Mouse (Mus musculus): ENCODE measurements at regions not wholly inside any gene's neighbourhood (a gene's known extent, or its start where the extent isn't known, plus 50 kb on each side); places are given as distances from the start of the nearest gene placed in this dataset.

- DNase-seq (ENCODE audit: extremely low spot score, low spot score), result no peak
Observed at GRCm38 (mm10) chr6:81724601-81725545, 198.6 kb upstream of the Gcfc2 start.

GRCm38 (mm10) chr6:81731631-81732030 lies 191.8 kb upstream of the Gcfc2 start:
- DNase-seq (ENCODE audit: extremely low spot score, low spot score), result no peak

- DNase-seq (ENCODE audit: extremely low spot score, low spot score), result no peak
Observed at GRCm38 (mm10) chr6:81733527-81733926, 189.9 kb upstream of the Gcfc2 start.

DNA sequence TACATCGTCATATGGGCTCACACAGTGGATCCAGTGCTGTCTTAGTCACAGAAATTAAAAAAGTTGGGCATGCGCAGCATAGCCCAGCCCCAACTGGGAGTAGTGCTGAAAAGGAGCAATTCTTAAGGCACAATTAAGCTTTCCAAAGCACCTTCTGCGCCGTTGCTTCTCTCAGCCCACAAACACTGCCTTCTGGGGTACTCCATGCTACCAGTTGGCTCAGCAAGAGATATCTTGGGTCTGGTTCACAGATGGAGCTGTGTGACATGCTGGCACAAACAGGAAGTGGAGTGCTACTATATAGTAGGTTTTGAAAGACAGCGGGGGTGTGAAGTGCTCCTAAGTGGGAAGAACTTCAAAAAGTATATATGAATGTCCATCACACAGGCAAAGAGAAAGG lies 185.0 kb upstream of the Gcfc2 start:
- DNase-seq (ENCODE audit: extremely low spot score, low spot score), result no peak

GRCm38 (mm10) chr6:81749681-81750080 lies 173.8 kb upstream of the Gcfc2 start:
- DNase-seq (ENCODE audit: extremely low spot score, low spot score), result no peak

DNA sequence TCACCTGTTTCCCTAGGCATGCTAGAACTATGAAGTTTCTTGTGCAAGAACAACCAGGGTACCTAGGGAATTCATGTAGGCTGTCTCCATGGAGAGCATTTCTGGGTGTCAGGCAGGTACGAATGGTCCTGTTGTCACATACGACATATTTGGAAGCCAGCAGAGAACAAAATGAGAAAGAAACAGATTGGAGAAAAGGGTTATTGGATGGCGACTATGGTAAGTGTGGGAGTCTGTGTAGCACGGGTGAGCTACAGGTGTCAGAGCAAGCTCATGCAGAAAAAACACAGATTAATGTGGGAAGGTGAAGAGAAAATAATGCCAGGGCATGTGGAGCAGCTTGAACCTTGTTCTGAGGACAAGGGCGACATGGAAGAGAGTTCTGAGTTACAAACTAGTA lies 171.8 kb upstream of the Gcfc2 start:
- DNase-seq (ENCODE audit: extremely low spot score, low spot score), result no peak

- DNase-seq (ENCODE audit: extremely low spot score, low spot score), result no peak
Observed at GRCm38 (mm10) chr6:81756242-81756641, 167.2 kb upstream of the Gcfc2 start.

- no peak for DNase-seq (ENCODE audit: extremely low spot score, low spot score)
Observed at GRCm38 (mm10) chr6:81758876-81759275, 164.6 kb upstream of the Gcfc2 start.

DNA sequence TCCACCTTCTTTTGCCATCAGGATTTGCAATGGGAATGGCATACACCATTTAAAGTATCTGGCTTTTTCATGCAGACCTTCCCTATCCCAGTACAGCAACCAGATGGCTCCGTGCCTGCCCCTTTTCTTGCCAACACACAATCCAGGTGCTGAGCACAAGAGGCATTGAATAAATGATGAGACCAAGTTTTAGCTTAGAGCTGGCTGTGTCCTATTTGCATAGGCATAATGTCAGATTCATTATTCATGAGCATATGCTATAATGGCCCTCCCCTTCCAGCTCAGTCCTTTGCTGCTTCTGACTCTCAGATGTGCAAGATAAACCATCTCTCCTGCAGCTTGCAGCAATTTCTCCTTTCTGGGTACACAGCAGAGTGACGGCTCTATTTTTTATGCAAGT lies 163.3 kb upstream of the Gcfc2 start:
- DNase-seq (ENCODE audit: extremely low spot score, low spot score), result no peak

- DNase-seq (ENCODE audit: extremely low spot score, low spot score), result no peak
Observed at GRCm38 (mm10) chr6:81765831-81766230, 157.6 kb upstream of the Gcfc2 start.

DNA sequence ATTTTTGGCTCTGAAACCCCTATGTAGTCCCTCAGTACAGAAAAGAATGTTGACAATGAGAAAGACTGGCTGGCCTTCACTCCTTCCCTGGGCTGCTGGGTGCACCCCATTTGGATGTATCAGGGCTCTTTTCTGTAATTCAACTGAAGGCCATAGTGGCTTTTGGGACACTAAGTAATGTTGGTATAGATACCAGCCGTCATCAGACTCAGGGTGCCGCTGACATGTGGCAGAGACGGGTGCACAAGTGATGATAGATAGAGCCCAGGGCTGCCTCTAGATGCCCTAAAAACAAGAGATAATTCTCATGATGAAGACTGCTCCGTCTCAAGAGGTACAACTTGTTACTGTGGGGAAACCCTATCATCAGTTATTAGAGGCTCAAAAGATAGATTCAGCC lies 156.7 kb upstream of the Gcfc2 start:
- no peak for DNase-seq (ENCODE audit: extremely low spot score, low spot score)

- DNase-seq (ENCODE audit: extremely low spot score, low spot score), result no peak
Observed at GRCm38 (mm10) chr6:81768669-81769537, 154.6 kb upstream of the Gcfc2 start.

DNA sequence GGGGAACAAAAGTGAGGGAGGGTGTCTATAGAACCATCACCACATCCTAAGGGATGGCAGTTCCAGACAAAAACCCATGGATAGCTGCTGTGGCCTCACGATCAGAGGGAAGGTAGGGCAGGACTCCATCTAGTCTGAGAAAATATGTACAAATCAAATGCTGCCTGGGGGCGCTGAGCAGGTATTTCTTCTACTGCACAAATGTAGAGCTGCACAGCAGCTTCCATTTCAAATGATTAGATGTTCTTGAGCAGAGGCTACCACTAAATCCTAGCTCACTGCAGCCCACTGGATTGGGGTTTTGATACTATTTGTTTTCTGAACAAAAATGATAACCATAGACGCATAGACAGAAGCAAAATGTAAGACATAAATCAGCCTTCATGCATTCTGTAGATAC lies 153.2 kb upstream of the Gcfc2 start:
- no peak for DNase-seq (ENCODE audit: extremely low spot score, low spot score)

DNA sequence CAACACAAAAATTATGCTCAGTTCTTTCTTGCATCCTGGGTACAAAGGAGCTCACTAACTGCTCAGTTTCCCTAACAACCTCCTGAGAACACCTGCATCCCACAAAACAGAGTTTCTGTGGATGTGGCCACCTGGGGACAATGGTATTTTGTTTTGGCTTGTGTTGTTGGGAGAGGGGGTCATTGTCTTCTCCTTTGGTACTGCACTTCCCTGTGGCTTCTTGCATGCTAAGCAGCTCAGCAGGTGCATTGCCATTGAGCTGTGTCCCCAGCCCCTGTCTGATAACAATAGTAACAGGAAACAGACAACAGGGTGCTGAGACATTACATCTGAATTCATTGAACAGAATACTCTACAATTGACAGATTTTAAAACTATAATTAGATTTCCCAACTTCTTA lies 151.6 kb upstream of the Gcfc2 start:
- no peak for DNase-seq (ENCODE audit: extremely low spot score, low spot score)

- DNase-seq (ENCODE audit: extremely low spot score, low spot score), result no peak
Observed at GRCm38 (mm10) chr6:81782131-81782530, 141.3 kb upstream of the Gcfc2 start.

DNA sequence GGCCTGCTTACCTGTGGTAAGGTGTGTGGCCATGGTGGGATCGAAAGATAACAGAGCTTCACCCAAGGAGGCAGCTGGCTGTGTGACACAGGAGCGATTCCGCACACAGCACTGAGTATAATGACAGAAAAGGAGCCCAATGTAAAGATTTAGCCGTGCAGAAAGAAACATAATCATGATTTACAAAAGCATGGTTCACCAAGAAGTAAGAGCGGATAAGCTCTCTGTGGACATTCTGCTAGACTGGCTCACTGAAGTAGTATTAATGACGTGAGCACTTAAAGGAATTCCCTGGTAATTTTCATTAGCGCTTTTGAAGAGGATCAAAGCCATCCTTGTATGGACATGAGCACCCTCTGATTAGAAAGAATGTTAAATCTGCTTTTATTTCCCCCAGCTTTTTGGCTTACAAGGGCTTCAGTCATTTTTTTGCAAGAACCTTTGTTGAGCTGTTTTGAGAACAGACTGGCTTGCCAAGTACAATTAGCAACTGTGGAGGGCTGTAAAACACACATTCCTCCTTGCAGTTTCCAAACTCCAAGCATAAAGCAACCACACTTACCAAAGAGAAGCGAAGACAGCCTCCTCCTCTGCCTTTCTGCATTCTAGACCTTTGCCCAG lies 140.5 kb upstream of the Gcfc2 start:
- no peak for DNase-seq (ENCODE audit: extremely low spot score, low spot score)

DNA sequence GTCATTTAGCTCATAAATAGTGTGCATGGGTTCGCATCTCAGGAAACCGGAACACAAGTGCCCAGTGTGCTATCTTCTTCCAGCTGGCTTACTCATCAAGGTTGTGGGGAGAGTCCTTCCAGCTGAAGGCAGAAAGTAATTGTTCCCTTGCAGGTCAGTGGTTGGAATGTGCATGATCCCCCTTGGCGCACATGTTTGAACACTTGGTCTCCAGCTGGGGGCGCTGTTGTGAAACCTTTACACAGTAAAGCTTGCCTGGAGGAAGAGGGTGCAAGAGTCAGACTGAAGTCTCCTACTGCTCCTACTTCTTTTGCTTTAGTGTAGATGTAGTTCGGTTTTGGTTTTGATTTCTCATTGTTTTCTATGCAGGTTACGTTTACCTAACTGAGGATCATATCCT lies 128.2 kb upstream of the Gcfc2 start:
- DNase-seq (ENCODE audit: extremely low spot score, low spot score), result no peak

DNA sequence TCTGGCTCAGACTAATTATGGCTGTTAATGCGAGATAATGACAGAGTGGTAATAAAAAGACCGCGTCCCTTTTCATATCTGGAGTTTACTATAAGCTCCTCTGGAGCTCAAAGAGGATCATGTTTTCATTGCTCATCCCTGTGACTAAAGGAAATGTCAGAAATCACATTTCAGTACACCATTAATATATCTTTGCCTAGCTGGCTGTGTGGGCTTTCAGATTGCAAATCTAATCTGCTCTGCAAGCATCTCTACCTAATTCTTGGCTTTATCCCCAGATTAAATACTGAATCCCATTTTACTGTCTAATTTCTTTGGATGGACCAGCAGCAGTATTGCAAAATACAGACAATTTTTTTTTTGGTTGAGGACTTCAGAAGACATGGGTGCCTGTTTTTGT lies 122.6 kb upstream of the Gcfc2 start:
- no peak for DNase-seq (ENCODE audit: extremely low spot score, low spot score)

DNA sequence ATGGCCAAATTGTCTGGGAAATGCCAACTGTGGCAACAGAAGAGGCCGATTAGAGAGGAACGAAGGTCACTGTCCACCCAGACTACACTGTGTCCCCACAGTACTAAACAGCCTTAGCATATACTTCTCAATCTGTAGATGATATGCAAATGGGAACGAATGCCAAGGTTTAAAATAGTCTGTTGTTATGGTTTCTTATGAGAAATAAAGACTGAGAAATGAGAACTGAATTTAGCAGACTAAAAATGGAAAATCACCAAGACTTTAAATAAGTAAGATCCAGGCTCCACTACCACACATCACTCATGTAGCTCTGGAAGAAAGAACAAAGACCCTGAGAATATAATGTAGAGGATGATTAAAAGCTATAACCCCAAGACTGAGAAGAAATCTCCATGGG lies 121.7 kb upstream of the Gcfc2 start:
- DNase-seq (ENCODE audit: extremely low spot score, low spot score), result no peak

DNA sequence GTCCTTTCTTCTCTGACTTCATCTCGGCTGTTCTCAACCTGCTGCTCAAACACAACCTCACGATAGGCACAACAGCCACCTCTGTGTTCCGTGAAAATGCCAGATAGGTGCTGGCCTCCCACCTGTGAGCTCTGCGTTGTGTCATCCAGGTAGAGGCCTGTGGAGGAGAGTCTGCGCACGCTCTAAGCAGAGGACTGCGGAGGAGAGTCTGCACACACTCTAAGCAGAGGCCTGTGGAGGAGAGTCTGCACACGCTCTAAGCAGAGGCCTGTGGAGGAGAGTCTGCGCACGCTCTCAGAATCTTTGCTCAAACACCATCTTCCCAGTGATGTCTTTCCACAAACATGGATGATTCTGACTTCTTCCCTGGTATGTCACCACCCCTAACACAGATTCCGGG lies 117.5 kb upstream of the Gcfc2 start:
- DNase-seq (ENCODE audit: extremely low spot score, low spot score), result no peak

GRCm38 (mm10) chr6:81808712-81809111 lies 114.8 kb upstream of the Gcfc2 start:
- DNase-seq (ENCODE audit: extremely low spot score, low spot score), result no peak
